Mouse (Mus musculus): Measurements from ENCODE around the gene Mthfd1.

- no peak for TF ChIP-seq ZNF384 (IDR thresholded peaks at IDR 0.05; ENCODE audit: low read depth, low read length)
- no peak for TF ChIP-seq HCFC1 (IDR thresholded peaks at IDR 0.05; ENCODE audit: borderline replicate concordance, insufficient read depth, low read length)
- no peak for TF ChIP-seq ZC3H11A (IDR thresholded peaks at IDR 0.05; ENCODE audit: borderline replicate concordance, low read depth, low read length)
- no peak for TF ChIP-seq MAFK (IDR thresholded peaks at IDR 0.05; ENCODE audit: insufficient read depth, low read depth, low read length)
Measured at GRCm38 (mm10) chr12:76262918-76263317, 7.8 kb downstream of the Mthfd1 start.

Measured in ES-E14 (cell line).